Mouse (Mus musculus) CH12.LX (cell line): Measurements from ENCODE around the gene Gm20388. TPM values are rescaled to one million over a fixed set of nuclear protein-coding genes. Genes with fewer than 3 reads are reported as not detected.

Source experiments
- DNase-seq: peaks from one replicate; pipeline ENCODE4 v3.0.0-alpha.2; 2013; ENCODE audit errors: extremely low read depth
- H3K27ac ChIP-seq: 2 replicates; pipeline ENCODE4 v1.5.1; 2012; ENCODE audit warnings: low read depth, mild to moderate bottlenecking, control low read depth, moderate library complexity; ENCODE audit not compliant: insufficient read depth
- H3K27me3 ChIP-seq: replicated peaks from 2 replicates; pipeline ENCODE3; 2012; ENCODE audit warnings: inconsistent platforms
- H3K36me3 ChIP-seq, 2 experiments: replicated peaks in 1 of 2; 2 replicates each; pipeline versions ENCODE3 to v1.6.1; 2012; ENCODE audit warnings: inconsistent platforms in 1 of 2, low read length in 1 of 2, mild to moderate bottlenecking in 1 of 2, mixed read lengths in 1 of 2, moderate library complexity in 1 of 2; ENCODE audit not compliant: control insufficient read depth in 1 of 2, insufficient read depth in 1 of 2
- H3K4me1 ChIP-seq, 2 experiments: 2 replicates each; pipeline ENCODE4 v1.6.1; 2012; ENCODE audit warnings: inconsistent platforms in 1 of 2, moderate library complexity in 1 of 2; ENCODE audit not compliant: insufficient read depth in 2 of 2, control insufficient read depth in 1 of 2
- H3K4me2 ChIP-seq: 2 replicates; pipeline ENCODE4 v1.6.1; 2012; ENCODE audit warnings: low read depth, mild to moderate bottlenecking, control low read depth; ENCODE audit not compliant: poor library complexity, insufficient read depth, severe bottlenecking
- H3K4me3 ChIP-seq, 3 experiments: fragments of 150-350 bp in 1 of 3; sonication (generic) in 1 of 3; replicated peaks in 1 of 3; 2 replicates each; pipeline versions ENCODE3 to v1.5.1; 2011 to 2012; ENCODE audit warnings: low read depth in 2 of 3, low read length in 2 of 3, mild to moderate bottlenecking in 2 of 3, moderate library complexity in 2 of 3, control low read depth in 1 of 3, improper control_type of control experiment in 1 of 3, inconsistent platforms in 1 of 3, mixed read lengths in 1 of 3; ENCODE audit not compliant: poor library complexity in 1 of 3
- H3K79me2 ChIP-seq: replicated peaks from 2 replicates; pipeline ENCODE4 v1.6.1; 2012; ENCODE audit warnings: mild to moderate bottlenecking, moderate library complexity; ENCODE audit not compliant: control insufficient read depth, poor library complexity, insufficient read depth, severe bottlenecking; ENCODE audit errors: extremely low read depth
- H3K9ac ChIP-seq: 2 replicates; pipeline ENCODE4 v1.6.1; 2012; ENCODE audit warnings: low read depth, mild to moderate bottlenecking, control low read depth, moderate library complexity; ENCODE audit not compliant: insufficient read depth
- H3K9me3 ChIP-seq: replicated peaks from 2 replicates; pipeline ENCODE3; 2012; ENCODE audit warnings: low read length, inconsistent platforms, mixed read lengths
- BHLHE40 ChIP-seq: IDR thresholded peaks from 2 replicates; pipeline ENCODE4 v1.6.1; 2011; ENCODE audit warnings: mild to moderate bottlenecking, low read depth, low read length, improper control_type of control experiment
- CHD2 ChIP-seq: IDR thresholded peaks from 2 replicates; pipeline ENCODE4 v1.6.1; 2011; ENCODE audit warnings: low read length, improper control_type of control experiment
- E2F4 ChIP-seq: IDR thresholded peaks from 2 replicates; pipeline ENCODE4 v1.6.1; 2011; ENCODE audit warnings: low read depth, low read length, improper control_type of control experiment; ENCODE audit not compliant: insufficient replicate concordance
- ELF1 ChIP-seq: IDR thresholded peaks from 2 replicates; pipeline ENCODE4 v1.6.1; 2014; ENCODE audit warnings: low read depth, mild to moderate bottlenecking, inconsistent platforms, low read length, improper control_type of control experiment
- EP300 ChIP-seq: IDR thresholded peaks from 2 replicates; pipeline ENCODE4 v1.6.1; 2011; ENCODE audit warnings: low read length, improper control_type of control experiment
- GABPA ChIP-seq: IDR thresholded peaks from 2 replicates; pipeline ENCODE4 v1.6.1; 2012; ENCODE audit warnings: low read depth, low read length, improper control_type of control experiment, inconsistent platforms; ENCODE audit not compliant: insufficient replicate concordance
- JUN ChIP-seq: IDR thresholded peaks from 2 replicates; pipeline ENCODE4 v1.6.1; 2011; ENCODE audit warnings: low read depth, mild to moderate bottlenecking, low read length, improper control_type of control experiment, moderate library complexity; ENCODE audit not compliant: insufficient read depth
- JUND ChIP-seq: conservative IDR thresholded peaks from 2 replicates; pipeline ENCODE4 v1.6.1; 2011; ENCODE audit warnings: low read depth, low read length, improper control_type of control experiment
- MAZ ChIP-seq: IDR thresholded peaks from 2 replicates; pipeline ENCODE4 v1.6.1; 2012; ENCODE audit warnings: low read depth, mild to moderate bottlenecking, inconsistent platforms, low read length, improper control_type of control experiment, moderate library complexity
- MEF2A ChIP-seq: IDR thresholded peaks from 2 replicates; pipeline ENCODE4 v1.6.1; 2014; ENCODE audit warnings: low read depth, mild to moderate bottlenecking, inconsistent platforms, low read length, improper control_type of control experiment, borderline replicate concordance
- MYC ChIP-seq: IDR thresholded peaks from 2 replicates; pipeline ENCODE4 v1.6.1; 2011; ENCODE audit warnings: low read depth, mild to moderate bottlenecking, improper control_type of control experiment, low read length
- NRF1 ChIP-seq: IDR thresholded peaks from 2 replicates; pipeline ENCODE4 v1.6.1; 2014; ENCODE audit warnings: low read depth, mild to moderate bottlenecking, inconsistent platforms, low read length, improper control_type of control experiment, moderate library complexity
- PAX5 ChIP-seq: IDR thresholded peaks from 2 replicates; pipeline ENCODE4 v1.6.1; 2012; ENCODE audit warnings: low read length, inconsistent platforms, mixed read lengths
- POLR2A ChIP-seq: IDR thresholded peaks from 2 replicates; pipeline ENCODE4 v1.6.1; 2011; ENCODE audit warnings: low read depth, mild to moderate bottlenecking, improper control_type of control experiment, low read length
- POLR2AphosphoS2 ChIP-seq: IDR thresholded peaks from 2 replicates; pipeline ENCODE4 v1.6.1; 2011; ENCODE audit warnings: low read depth, low read length, improper control_type of control experiment
- RAD21 ChIP-seq: IDR thresholded peaks from 2 replicates; pipeline ENCODE4 v1.6.1; 2011; ENCODE audit warnings: low read depth, mild to moderate bottlenecking, low read length, improper control_type of control experiment, moderate library complexity
- SIN3A ChIP-seq: IDR thresholded peaks from 2 replicates; pipeline ENCODE4 v1.6.1; 2012; ENCODE audit warnings: low read length, improper control_type of control experiment, inconsistent platforms
- SMC3 ChIP-seq: IDR thresholded peaks from 2 replicates; pipeline ENCODE4 v1.6.1; 2011; ENCODE audit warnings: low read depth, low read length, improper control_type of control experiment
- TBP ChIP-seq: conservative IDR thresholded peaks from 2 replicates; pipeline ENCODE4 v1.6.1; 2011; ENCODE audit warnings: low read depth, low read length, improper control_type of control experiment
- ZKSCAN1 ChIP-seq: IDR thresholded peaks from 2 replicates; pipeline ENCODE4 v1.6.1; 2012; ENCODE audit warnings: low read depth, inconsistent platforms, low read length, improper control_type of control experiment, borderline replicate concordance
- ZNF384 ChIP-seq: IDR thresholded peaks from 2 replicates; pipeline ENCODE4 v1.6.1; 2012; ENCODE audit warnings: low read depth, low read length, improper control_type of control experiment, inconsistent platforms
- dilution Hi-C: fragments of 300-500 bp; cut with MboI; formaldehyde crosslinking; loops from 2 replicates; pipeline ENCODE4 v1.14.3; 2020; ENCODE audit warnings: low sequenced_read_pairs; ENCODE audit not compliant: extremely low pct_unique_long_range_greater_than_20kb, extremely low pct_ligation_motif_present
- in situ Hi-C: fragments of 300-500 bp; cut with MboI; formaldehyde crosslinking; loops from 3 replicates; pipeline ENCODE4 v1.14.3; 2019; ENCODE audit warnings: low sequenced_read_pairs, low pct_ligation_motif_present, low pct_unique_long_range_greater_than_20kb, mixed read lengths
- polyA plus RNA-seq: library from polyadenylated mRNA; unstranded; fragments of >175 nt; gene quantifications from 2 replicates; pipeline ENCODE4 v1.2.1, GENCODE M21; 2012; ENCODE audit warnings: low read depth; ENCODE audit not compliant: insufficient read length
- total RNA-seq, 2 experiments: library from RNA; depleted of rRNA; stranded (reverse); fragments of 300-350 nt in 1 of 2; fragments of >200 nt in 1 of 2; gene quantifications; 2 replicates each; pipeline ENCODE4 v1.2.3; 2012 to 2014

The Gm20388 gene
- total and polyA plus RNA-seq, 3 experiments, result 14.8 to 26.3 (median 22.2) TPM

- Histone ChIP-seq H3K36me3 (peaks cover 92 to 100% of the 10 kb centered on the region in 2 experiments), H3K27ac (no peak overlapping the region), H3K79me2 (no peaks in the 10 kb centered on the region), H3K9me3 (no peaks in the 10 kb centered on the region), H3K4me1 (peaks cover 0 to 5% of the 10 kb centered on the region in 2 experiments; a peak in 1 of 4 replicates), H3K4me2 (no peak overlapping the region), H3K27me3 (no peaks in the 10 kb centered on the region), H3K4me3 (no peak overlapping the region), H3K9ac (no peak overlapping the region)
- no peak for TF ChIP-seq POLR2AphosphoS2
- no peak for TF ChIP-seq CHD2
- TF ChIP-seq MAZ, result no peak
- no peak for TF ChIP-seq SIN3A
- TF ChIP-seq POLR2A, result no peak
- TF ChIP-seq BHLHE40, result no peak
- no peak for TF ChIP-seq PAX5
- no peak for TF ChIP-seq MYC
- no peak for TF ChIP-seq EP300
- TF ChIP-seq NRF1, result no peak
- no peak for TF ChIP-seq JUN
- TF ChIP-seq ELF1, result no peak
- dilution Hi-C loops (no loop called here), in situ Hi-C loops (no loop called here)
- DNase-seq, result no peak
Measured at GRCm38 (mm10) chr8:122638601-122639000, 2728.0 kb downstream of the Gm20388 start.

- peaks cover 92 to 100% of the 10 kb centered on the region in 2 experiments for H3K36me3 ChIP-seq
- in situ Hi-C loops, result no loop called here
Measured at GRCm38 (mm10) chr8:122639521-122640248, 2729.0 kb downstream of the Gm20388 start.

More at GRCm38 (mm10) chr8:122639521-122640248, 2729.0 kb downstream of the Gm20388 start:
- dilution Hi-C loops, result no loop called here
- Histone ChIP-seq H3K9ac (no peak overlapping the region), H3K4me2 (no peak overlapping the region), H3K9me3 (no peaks in the 10 kb centered on the region), H3K27ac (no peak overlapping the region), H3K79me2 (no peaks in the 10 kb centered on the region), H3K4me1 (peaks cover 0 to 6% of the 10 kb centered on the region in 2 experiments; a peak in 2 of 4 replicates), H3K27me3 (no peaks in the 10 kb centered on the region), H3K4me3 (no peak overlapping the region)
- no peak for TF ChIP-seq CHD2
- no peak for TF ChIP-seq MEF2A
- TF ChIP-seq TBP, result no peak
- no peak for TF ChIP-seq POLR2A
- no peak for TF ChIP-seq GABPA
- no peak for TF ChIP-seq JUN
- no peak for TF ChIP-seq MAZ
- no peak for TF ChIP-seq EP300
- no peak for TF ChIP-seq ELF1
- TF ChIP-seq ZKSCAN1, result no peak
- no peak for TF ChIP-seq E2F4
- no peak for TF ChIP-seq JUND
- no peak for TF ChIP-seq RAD21
- TF ChIP-seq ZNF384, result no peak
- TF ChIP-seq SMC3, result no peak
- TF ChIP-seq MYC, result no peak
- no peak for DNase-seq
